Mouse (Mus musculus) kidney, embryonic 14.5 days (tissue): Measurements from ENCODE around the gene Atf6. TPM values are rescaled to one million over a fixed set of nuclear protein-coding genes. Genes with fewer than 3 reads are reported as not detected.
A peak's percentile ranks its signal among the peaks of the same experiment; 100 is the strongest.

Source experiments
- ATAC-seq: fragments of 200-750 bp; cut with Nextera tagmentation; 2 replicates; pipeline ENCODE4 v1.8.0; 2017; ENCODE audit warnings: moderate number of reproducible peaks, mild to moderate bottlenecking, moderate TSS enrichment, moderate library complexity; ENCODE audit not compliant: low FRiP score, low TSS enrichment
- H3K27ac ChIP-seq: fragments of 300-500 bp; sonication (generic); 2 replicates; pipeline ENCODE4 v1.5.1; 2014; ENCODE audit warnings: low read depth, mild to moderate bottlenecking, low read length, moderate library complexity, mixed read lengths
- H3K27me3 ChIP-seq: fragments of 300-500 bp; sonication (generic); 2 replicates; pipeline ENCODE4 v1.6.1; 2014; ENCODE audit warnings: mild to moderate bottlenecking, low read length; ENCODE audit not compliant: control insufficient read depth, insufficient read depth
- H3K36me3 ChIP-seq: fragments of 300-500 bp; sonication (generic); 2 replicates; pipeline ENCODE4 v1.6.1; 2014; ENCODE audit warnings: low read length, mixed read lengths; ENCODE audit not compliant: control insufficient read depth, insufficient read depth
- H3K4me1 ChIP-seq: fragments of 300-500 bp; sonication (generic); 2 replicates; pipeline ENCODE4 v1.6.1; 2014; ENCODE audit warnings: low read length, mixed read lengths; ENCODE audit not compliant: control insufficient read depth, insufficient read depth
- H3K4me2 ChIP-seq: fragments of 300-500 bp; sonication (generic); replicated peaks from 2 replicates; pipeline ENCODE4 v1.6.1; 2014; ENCODE audit warnings: low read depth, mild to moderate bottlenecking, low read length
- H3K4me3 ChIP-seq: fragments of 300-500 bp; sonication (generic); 2 replicates; pipeline ENCODE4 v1.5.1; 2014; ENCODE audit warnings: mild to moderate bottlenecking, low read length
- H3K9ac ChIP-seq: fragments of 300-500 bp; sonication (generic); 2 replicates; pipeline ENCODE4 v1.6.1; 2014; ENCODE audit warnings: low read depth, mild to moderate bottlenecking, low read length, moderate library complexity
- H3K9me3 ChIP-seq: fragments of 300-500 bp; sonication (generic); 2 replicates; pipeline ENCODE4 v1.6.1; 2016; ENCODE audit warnings: low read length; ENCODE audit not compliant: control insufficient read depth
- WGBS: fragments of 180-500 bp; shearing (Covaris S2); extraction: QIAGEN DNeasy Blood & Tissue Kit; methylation state at CpG from one replicate; pipeline ENCODE4 v1.1.7; 2014; 5-methylcytosine and 5-hydroxymethylcytosine counted together
- polyA plus RNA-seq: library from polyadenylated mRNA; unstranded; fragments of >200 nt; fragmentation: Nextera tagmentation; extraction: Ambion mirVana; gene quantifications from 2 replicates; pipeline ENCODE4 v1.2.1, GENCODE M21; 2014

Gene Atf6
- polyA plus RNA-seq, 1 experiment from 2014 or later, result 11.6 TPM

- H3K36me3 ChIP-seq, result peaks cover 7% of the 10 kb centered on the region; the same call in 1 of the 2 replicates
- H3K9ac ChIP-seq, result no peak overlapping the region
- H3K4me1 ChIP-seq, result no peaks in the 10 kb centered on the region
- 47% methylated on average over 6 of the region's 6 CpGs for WGBS
- H3K4me2 ChIP-seq, result no peak overlapping the region
- no peaks in the 10 kb centered on the region for H3K9me3 ChIP-seq
- H3K27me3 ChIP-seq, result no peaks in the 10 kb centered on the region
- H3K4me3 ChIP-seq, result no peak overlapping the region
- ATAC-seq, result no peak
- H3K27ac ChIP-seq, result no peak overlapping the region
Measured at GRCm38 (mm10) chr1:170886044-170886458, 18.5 kb upstream of the Atf6 start.

GRCm38 (mm10) chr1:170884978-170885561 lies 17.5 kb upstream of the Atf6 start, which contains the start of the genes Gm26620 and Dusp12:
TSS of gene Gm26620 (plus strand) at chr1:170885065.
TSS of gene Dusp12 (minus strand) at chr1:170885540.
- H3K4me2 ChIP-seq, result peak within 1 kb of the TSS; percentile 57
- WGBS, result under 1% methylated on average over 46 of the region's 46 CpGs
- peak within 1 kb of the TSS; percentile 79 for H3K9ac ChIP-seq
- peak; percentile 92 for ATAC-seq
- H3K36me3 ChIP-seq, result peaks cover 14% of the 10 kb centered on the region; the same call in 1 of the 2 replicates
- peak within 1 kb of the TSS; percentile 73; the same call in 1 of the 2 replicates for H3K27ac ChIP-seq
- peak within 1 kb of the TSS; percentile 79 for H3K4me3 ChIP-seq
- H3K4me1 ChIP-seq, result no peaks in the 10 kb centered on the region
- no peaks in the 10 kb centered on the region for H3K27me3 ChIP-seq
- no peaks in the 10 kb centered on the region for H3K9me3 ChIP-seq

- no peaks in the 10 kb centered on the region for H3K4me1 ChIP-seq
- H3K4me3 ChIP-seq, result peak overlapping the region; percentile 79
- no peaks in the 10 kb centered on the region for H3K9me3 ChIP-seq
- 0 out of 2 replicates have a peak overlapping the region, but pooled peaks have one; percentile 18 for H3K27ac ChIP-seq
- H3K27me3 ChIP-seq, result no peaks in the 10 kb centered on the region
- H3K9ac ChIP-seq, result peak overlapping the region; percentile 79; the same call in 1 of the 2 replicates
- peak overlapping the region; percentile 57 for H3K4me2 ChIP-seq
- ATAC-seq, result no peak
- 17% methylated on average over 8 of the region's 8 CpGs for WGBS
- peaks cover 18% of the 10 kb centered on the region for H3K36me3 ChIP-seq
Measured at GRCm38 (mm10) chr1:170884390-170884789, 16.8 kb upstream of the Atf6 start.

- no peak for ATAC-seq
- Histone ChIP-seq H3K9ac (no peak overlapping the region), H3K4me1 (no peaks in the 10 kb centered on the region), H3K4me3 (no peak overlapping the region), H3K4me2 (no peak overlapping the region), H3K27me3 (no peaks in the 10 kb centered on the region), H3K27ac (no peak overlapping the region), H3K9me3 (no peaks in the 10 kb centered on the region), H3K36me3 (peaks cover 23% of the 10 kb centered on the region)
- WGBS, result 80% methylated on average over 5 of the region's 5 CpGs
Measured at GRCm38 (mm10) chr1:170882915-170883485, 15.4 kb upstream of the Atf6 start.

- 92% methylated on average over 5 of the region's 5 CpGs for WGBS
- peaks cover 50% of the 10 kb centered on the region for H3K36me3 ChIP-seq
- H3K9me3 ChIP-seq, result no peaks in the 10 kb centered on the region
- no peaks in the 10 kb centered on the region for H3K27me3 ChIP-seq
- H3K4me1 ChIP-seq, result no peaks in the 10 kb centered on the region
- H3K27ac ChIP-seq, result no peak overlapping the region
- H3K4me3 ChIP-seq, result no peak overlapping the region
- no peak for ATAC-seq
- H3K4me2 ChIP-seq, result no peak overlapping the region
- H3K9ac ChIP-seq, result no peak overlapping the region
Measured at GRCm38 (mm10) chr1:170876906-170877305, 9.3 kb upstream of the Atf6 start.

GRCm38 (mm10) chr1:170875676-170876075 lies 8.1 kb upstream of the Atf6 start:
- WGBS, result 72% methylated on average over 3 of the region's 3 CpGs
- Histone ChIP-seq H3K36me3 (peaks cover 47% of the 10 kb centered on the region), H3K27me3 (no peaks in the 10 kb centered on the region), H3K4me2 (no peak overlapping the region), H3K9ac (no peak overlapping the region), H3K4me1 (no peaks in the 10 kb centered on the region), H3K4me3 (no peak overlapping the region), H3K9me3 (no peaks in the 10 kb centered on the region), H3K27ac (no peak overlapping the region)
- ATAC-seq, result no peak

- no peaks in the 10 kb centered on the region for H3K4me1 ChIP-seq
- ATAC-seq, result no peak
- no peak overlapping the region for H3K9ac ChIP-seq
- no peaks in the 10 kb centered on the region for H3K9me3 ChIP-seq
- no peak overlapping the region for H3K4me2 ChIP-seq
- H3K27ac ChIP-seq, result no peak overlapping the region
- WGBS, result 96% methylated on average over 2 of the region's 2 CpGs
- H3K4me3 ChIP-seq, result no peak overlapping the region
- H3K27me3 ChIP-seq, result no peaks in the 10 kb centered on the region
- peaks cover 27% of the 10 kb centered on the region; the same call in 1 of the 2 replicates for H3K36me3 ChIP-seq
Measured at GRCm38 (mm10) chr1:170871961-170872360, 4.4 kb upstream of the Atf6 start.

- peaks cover 24% of the 10 kb centered on the region; the same call in 1 of the 2 replicates for H3K36me3 ChIP-seq
- H3K4me1 ChIP-seq, result no peaks in the 10 kb centered on the region; the same call in 1 of the 2 replicates
- H3K4me3 ChIP-seq, result no peak overlapping the region
- H3K9me3 ChIP-seq, result no peaks in the 10 kb centered on the region
- no peak for ATAC-seq
- H3K27ac ChIP-seq, result no peak overlapping the region
- H3K9ac ChIP-seq, result no peak overlapping the region
- H3K27me3 ChIP-seq, result no peaks in the 10 kb centered on the region
- WGBS, result 91% methylated on average over 6 of the region's 6 CpGs
- H3K4me2 ChIP-seq, result no peak overlapping the region
Measured at GRCm38 (mm10) chr1:170871402-170871801, 3.8 kb upstream of the Atf6 start.

- 19% methylated on average over 14 of the region's 14 CpGs for WGBS
- no peaks in the 10 kb centered on the region for H3K27me3 ChIP-seq
- 0 out of 2 replicates have a peak, but pooled peaks have one; percentile 18 for ATAC-seq
- H3K36me3 ChIP-seq, result 0 out of 2 replicates have a peak, but pooled peaks cover 6% of the 10 kb centered on the region
- peak overlapping the region; percentile 67 for H3K4me2 ChIP-seq
- H3K4me3 ChIP-seq, result peak overlapping the region; percentile 89
- H3K4me1 ChIP-seq, result no peaks in the 10 kb centered on the region; the same call in 1 of the 2 replicates
- H3K9ac ChIP-seq, result peak overlapping the region; percentile 76
- H3K27ac ChIP-seq, result no peak overlapping the region
- no peaks in the 10 kb centered on the region for H3K9me3 ChIP-seq
Measured at GRCm38 (mm10) chr1:170868905-170869283, 1.3 kb upstream of the Atf6 start.
